Mouse (Mus musculus): ENCODE results near the gene Uqcc2.

DNA sequence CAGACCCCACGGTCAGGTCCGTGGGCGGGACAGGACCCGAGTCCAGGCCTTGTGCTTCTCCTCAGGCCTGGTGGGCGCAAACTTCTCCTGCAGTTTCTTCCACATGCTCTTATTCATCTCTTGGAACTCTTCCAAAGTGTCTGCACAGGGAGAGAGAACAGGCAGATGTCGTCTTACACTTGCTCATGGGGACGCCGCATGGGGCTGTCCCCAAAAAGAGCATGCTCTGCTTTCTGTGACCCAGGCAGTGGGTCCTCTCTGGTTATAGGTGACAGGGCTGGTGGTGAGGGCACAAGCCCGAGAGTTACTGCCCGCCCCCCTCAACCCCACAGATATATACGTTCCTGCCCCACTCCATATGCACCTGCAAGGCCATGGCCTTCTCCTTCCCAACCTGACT, 11.0 kb downstream of the Uqcc2 start:
- TF ChIP-seq CTCF (IDR thresholded peaks at IDR 0.05; ENCODE audit: control insufficient read depth, insufficient read depth, low read length) (no peak), POLR2A (IDR thresholded peaks at IDR 0.05; ENCODE audit: borderline replicate concordance, control insufficient read depth, low read depth, low read length) (no peak)

All from bone marrow, adult 2 months (tissue).